Mouse (Mus musculus): ENCODE results near the gene Ankfn1. TPM values are rescaled to one million over a fixed set of nuclear protein-coding genes. Genes with fewer than 3 reads are reported as not detected.

Ankfn1 gene
- total RNA-seq, 2 experiments from 2014 or later, result not detected

- no peak for ATAC-seq (ENCODE audit: poor library complexity, severe bottlenecking)
Observed at GRCm38 (mm10) chr11:89382634-89383009, 394.8 kb downstream of the Ankfn1 start.

GRCm38 (mm10) chr11:89381782-89382633 lies 395.4 kb downstream of the Ankfn1 start:
- no peak for ATAC-seq (ENCODE audit: poor library complexity, severe bottlenecking)

- ATAC-seq (ENCODE audit: poor library complexity, severe bottlenecking), result no peak
Observed at GRCm38 (mm10) chr11:89370941-89371340, 406.5 kb downstream of the Ankfn1 start.

DNA sequence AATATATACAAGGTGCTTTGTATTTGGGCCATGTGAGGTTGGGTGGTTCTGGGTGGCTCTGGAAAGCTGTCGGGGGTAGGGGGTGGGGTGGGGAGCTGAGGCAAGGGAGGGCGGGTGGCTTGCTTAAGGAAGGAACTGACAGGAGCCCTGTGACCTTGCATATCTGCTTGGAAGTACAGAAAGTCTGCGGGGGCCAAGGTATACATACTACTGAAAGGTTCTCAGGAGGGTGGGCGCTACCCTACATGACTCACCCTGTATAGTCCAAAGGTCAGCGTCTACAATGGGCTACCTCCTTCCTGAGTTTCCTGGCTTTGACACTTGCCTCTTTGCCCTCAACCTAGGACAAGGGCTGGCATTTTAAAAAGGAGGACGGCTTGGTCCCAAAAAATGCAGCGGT lies 407.1 kb downstream of the Ankfn1 start:
- no peak for ATAC-seq (ENCODE audit: poor library complexity, severe bottlenecking)

- no peak for ATAC-seq (ENCODE audit: poor library complexity, severe bottlenecking)
Observed at GRCm38 (mm10) chr11:89363981-89364380, 413.5 kb downstream of the Ankfn1 start.

- no peak for ATAC-seq (ENCODE audit: poor library complexity, severe bottlenecking)
Observed at GRCm38 (mm10) chr11:89360895-89361294, 416.6 kb downstream of the Ankfn1 start.

DNA sequence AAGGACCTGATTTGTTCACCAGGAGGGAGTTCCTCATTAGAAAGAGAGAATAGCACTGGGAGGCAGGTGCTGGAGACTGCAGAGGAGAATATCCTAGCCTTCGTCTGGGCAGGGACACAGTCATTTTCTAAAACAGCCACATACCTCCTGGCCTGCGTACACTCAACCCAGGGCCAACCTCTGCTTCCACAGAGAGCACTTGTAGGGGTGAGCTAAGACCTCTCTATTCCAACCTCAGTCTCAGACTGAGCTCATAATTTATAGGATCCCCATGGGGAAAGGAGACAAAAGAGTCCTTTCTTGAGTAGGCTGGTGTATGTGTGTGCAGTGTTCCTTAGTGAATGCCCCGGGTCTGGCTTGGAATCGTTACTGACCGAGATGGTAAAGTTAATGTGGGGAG lies 418.9 kb downstream of the Ankfn1 start:
- ATAC-seq (ENCODE audit: poor library complexity, severe bottlenecking), result no peak

DNA sequence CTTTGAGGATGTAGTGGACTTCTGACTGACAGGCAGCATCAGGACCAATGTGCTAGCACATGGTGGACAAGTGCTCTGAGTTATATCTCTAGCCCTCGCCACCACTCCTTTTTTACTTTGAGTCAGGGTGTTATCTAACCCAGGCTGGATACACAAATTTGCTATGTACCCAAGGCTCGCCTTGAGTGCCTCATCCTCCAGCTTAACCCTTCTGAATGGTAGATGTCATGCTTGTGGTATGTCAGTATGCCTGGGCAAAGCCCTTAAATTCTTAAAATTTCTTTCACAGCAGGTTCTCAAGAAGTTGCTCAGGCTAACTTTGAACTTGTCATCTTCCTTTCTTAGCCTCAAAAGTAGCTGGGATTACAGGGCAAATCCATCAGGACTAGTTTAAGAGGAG lies 421.0 kb downstream of the Ankfn1 start:
- ATAC-seq (ENCODE audit: poor library complexity, severe bottlenecking), result no peak

DNA sequence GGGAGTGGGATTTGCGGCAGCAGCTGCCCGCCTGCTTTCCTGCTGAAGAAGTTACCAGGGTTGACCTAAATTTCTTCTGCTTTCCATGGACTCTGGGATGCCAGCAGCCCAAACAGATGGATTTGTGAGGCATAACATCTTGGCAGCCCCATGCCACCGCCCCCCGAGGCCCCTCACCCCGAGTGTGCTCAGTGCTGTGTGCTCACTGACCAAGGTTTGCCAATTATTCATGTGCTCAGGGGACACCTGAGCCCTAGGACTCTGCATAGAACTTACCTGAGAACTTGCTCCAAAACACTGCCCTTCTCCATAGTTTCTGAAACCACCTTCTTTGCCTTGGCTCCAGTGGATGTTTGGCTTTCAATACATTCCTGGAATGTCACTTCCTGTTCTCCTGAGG lies 421.4 kb downstream of the Ankfn1 start:
- no peak for ATAC-seq (ENCODE audit: poor library complexity, severe bottlenecking)

GRCm38 (mm10) chr11:89340238-89340637 lies 437.2 kb downstream of the Ankfn1 start:
- ATAC-seq (ENCODE audit: poor library complexity, severe bottlenecking), result no peak

Other genes with a start within 250 kb of the Ankfn1 start
- 7.2 and 9.7 TPM in 2 replicates for gene Pctp, start 225.2 kb upstream of the Ankfn1 start, total RNA-seq (2015)
- 15.3 and 17.7 TPM in 2 replicates for gene Pctp, start 225.2 kb upstream of the Ankfn1 start, total RNA-seq (2017)

Measured in megakaryocyte, adult 5-6 weeks (primary cell).